Comparison of ENCODE assay signal across 17 mouse cellular contexts in genomic region chr6:48423336-48423735, GRCm38 (mm10). TPM values are rescaled to one million over a fixed set of nuclear protein-coding genes. Genes with fewer than 3 reads are reported as not detected.
"Had no signal": no experiment of that assay in that cellular context is flagged by ENCODE, and none has a peak within 500 bp of the region (broad histone marks: within the 10 kb centered on the region; RNA-seq: fewer than 3 reads in every experiment).

No protein-coding gene starts in this region.

- H3K4me1 ChIP-seq: liver, embryonic 15.5 days had no signal

- DNase-seq: kidney, postnatal 25 days; layer of hippocampus, postnatal 36 days; left cerebral cortex, postnatal 4 days; lung, embryonic 14.5 days; lung, postnatal 10 days; lung, postnatal 4 days; retina, postnatal 1 day; right cerebral cortex, postnatal 4 days; spleen, adult 18-20 months; thymus, adult 18-20 months; thymus, postnatal 14 days had no signal

- H3K9me3 ChIP-seq: liver, embryonic 15.5 days; midbrain, embryonic 15.5 days; neural tube, embryonic 12.5 days had no signal

- H3K27me3 ChIP-seq: liver, embryonic 15.5 days; midbrain, embryonic 15.5 days; neural tube, embryonic 12.5 days had no signal

- ATAC-seq: midbrain, embryonic 15.5 days had no signal

- H3K4me3 ChIP-seq: liver, embryonic 15.5 days; midbrain, embryonic 15.5 days; neural tube, embryonic 12.5 days had no signal

- H3K27ac ChIP-seq: liver, embryonic 15.5 days; midbrain, embryonic 15.5 days; neural tube, embryonic 12.5 days had no signal

- H3K4me2 ChIP-seq: liver, embryonic 11.5 days; liver, embryonic 15.5 days; lung, embryonic 14.5 days; midbrain, embryonic 11.5 days; midbrain, embryonic 15.5 days; neural tube, embryonic 12.5 days had no signal

- H3K36me3 ChIP-seq: liver, embryonic 15.5 days; midbrain, embryonic 15.5 days had no signal

- H3K9ac ChIP-seq: liver, embryonic 15.5 days; lung, embryonic 14.5 days; midbrain, embryonic 15.5 days; neural tube, embryonic 12.5 days had no signal

RNA-seq across cellular contexts. Expression of gene Sspo, which starts 24.7 kb away (rescaled TPM):
- total RNA-seq: megakaryocyte, adult 5-6 weeks had no signal
